Mouse (Mus musculus): ENCODE data around the gene Rapgef2. TPM values are rescaled to one million over a fixed set of nuclear protein-coding genes. Genes with fewer than 3 reads are reported as not detected.

The Rapgef2 gene
- total RNA-seq, 4 experiments from 2014 or later = 12.7 to 14.4 (median 13.4) TPM

- no peak for DNase-seq (ENCODE audit: low spot score in 2 of 2)
These were observed 2.3 kb downstream of the Rapgef2 start for GRCm38 (mm10) chr3:79283976-79284375.

GRCm38 (mm10) chr3:79283031-79283430, 3.3 kb downstream of the Rapgef2 start:
- DNase-seq (ENCODE audit: low spot score in 2 of 2) = no peak

- no peak for DNase-seq (ENCODE audit: low spot score in 2 of 2)
These were observed 10.3 kb downstream of the Rapgef2 start for GRCm38 (mm10) chr3:79275856-79276645.

- DNase-seq (ENCODE audit: low spot score in 2 of 2) = no peak
These were observed 13.0 kb downstream of the Rapgef2 start for GRCm38 (mm10) chr3:79273350-79273749.

- DNase-seq (ENCODE audit: low spot score in 2 of 2) = no peak
These were observed 13.4 kb downstream of the Rapgef2 start for GRCm38 (mm10) chr3:79272939-79273338.

GRCm38 (mm10) chr3:79270980-79271555, 15.2 kb downstream of the Rapgef2 start:
- no peak for DNase-seq (ENCODE audit: low spot score in 2 of 2)

GRCm38 (mm10) chr3:79269872-79270271, 16.4 kb downstream of the Rapgef2 start:
- no peak for DNase-seq (ENCODE audit: low spot score in 2 of 2)

- no peak for DNase-seq (ENCODE audit: low spot score in 2 of 2)
These were observed 19.3 kb downstream of the Rapgef2 start for GRCm38 (mm10) chr3:79266976-79267375.

- no peak for DNase-seq (ENCODE audit: low spot score in 2 of 2)
These were observed 24.5 kb downstream of the Rapgef2 start for GRCm38 (mm10) chr3:79261816-79262316.

GRCm38 (mm10) chr3:79254023-79254422, 32.3 kb downstream of the Rapgef2 start:
- no peak for DNase-seq (ENCODE audit: low spot score in 2 of 2)

- DNase-seq (ENCODE audit: low spot score in 2 of 2) = no peak
These were observed 32.9 kb downstream of the Rapgef2 start for GRCm38 (mm10) chr3:79253416-79253815.

GRCm38 (mm10) chr3:79252921-79253394, 33.4 kb downstream of the Rapgef2 start:
- DNase-seq (ENCODE audit: low spot score in 2 of 2) = no peak

- DNase-seq (ENCODE audit: low spot score in 2 of 2) = no peak
These were observed 36.4 kb downstream of the Rapgef2 start for GRCm38 (mm10) chr3:79249955-79250354.

- no peak for DNase-seq (ENCODE audit: low spot score in 2 of 2)
These were observed 37.6 kb downstream of the Rapgef2 start for GRCm38 (mm10) chr3:79248659-79249235.

GRCm38 (mm10) chr3:79248208-79248607, 38.1 kb downstream of the Rapgef2 start:
- DNase-seq (ENCODE audit: low spot score in 2 of 2) = no peak

GRCm38 (mm10) chr3:79244347-79244746, 42.0 kb downstream of the Rapgef2 start:
- DNase-seq (ENCODE audit: low spot score in 2 of 2) = no peak

- DNase-seq (ENCODE audit: low spot score in 2 of 2) = no peak
These were observed 43.2 kb downstream of the Rapgef2 start for GRCm38 (mm10) chr3:79242922-79243705.

- no peak for DNase-seq (ENCODE audit: low spot score in 2 of 2)
These were observed 44.0 kb downstream of the Rapgef2 start for GRCm38 (mm10) chr3:79242298-79242697.

- no peak for DNase-seq (ENCODE audit: low spot score in 2 of 2)
These were observed 47.3 kb downstream of the Rapgef2 start for GRCm38 (mm10) chr3:79239066-79239462.

- DNase-seq (ENCODE audit: low spot score in 2 of 2) = no peak
These were observed 47.8 kb downstream of the Rapgef2 start for GRCm38 (mm10) chr3:79238456-79239065.

All from gastrocnemius, adult 8-10 months (tissue).